Mouse (Mus musculus) intestine, postnatal 0 days (tissue): ENCODE data around the gene Cyp2j13. TPM values are rescaled to one million over a fixed set of nuclear protein-coding genes. Genes with fewer than 3 reads are reported as not detected.
"Not testable (repeated sequence)": the region's sequence is repeated elsewhere in the genome, so short reads cannot be mapped to it uniquely, and the experiment has no call there.

Experiments
- ATAC-seq: fragments of 200-750 bp; cut with Nextera tagmentation; 2 replicates; pipeline ENCODE4 v1.8.0; 2017; ENCODE audit warnings: mild to moderate bottlenecking, moderate TSS enrichment, moderate library complexity
- H3K27ac ChIP-seq: fragments of 300-500 bp; sonication (generic); 2 replicates; pipeline ENCODE4 v1.5.1; 2014; ENCODE audit warnings: mild to moderate bottlenecking, low read depth, low read length, moderate library complexity
- H3K27me3 ChIP-seq: fragments of 300-500 bp; sonication (generic); replicated peaks from 2 replicates; pipeline ENCODE4 v1.6.1; 2014; ENCODE audit warnings: low read length, mixed read lengths; ENCODE audit not compliant: control insufficient read depth, insufficient read depth
- H3K36me3 ChIP-seq: fragments of 300-500 bp; sonication (generic); 2 replicates; pipeline ENCODE4 v1.6.1; 2014; ENCODE audit warnings: mild to moderate bottlenecking, moderate library complexity; ENCODE audit not compliant: control insufficient read depth, insufficient read depth
- H3K4me1 ChIP-seq: fragments of 300-500 bp; sonication (generic); replicated peaks from 2 replicates; pipeline ENCODE4 v1.6.1; 2014; ENCODE audit warnings: antibody characterized with exemption, low read length, mixed read lengths; ENCODE audit not compliant: control insufficient read depth, insufficient read depth
- H3K4me2 ChIP-seq: fragments of 300-500 bp; sonication (generic); replicated peaks from 2 replicates; pipeline ENCODE4 v1.6.1; 2014; ENCODE audit warnings: low read depth, mild to moderate bottlenecking, moderate library complexity
- H3K4me3 ChIP-seq: fragments of 300-500 bp; sonication (generic); 2 replicates; pipeline ENCODE4 v1.5.1; 2014; ENCODE audit warnings: low read depth, low read length
- H3K9ac ChIP-seq: fragments of 300-500 bp; sonication (generic); 2 replicates; pipeline ENCODE4 v1.6.1; 2014; ENCODE audit warnings: mild to moderate bottlenecking, low read depth, low read length
- H3K9me3 ChIP-seq: fragments of 300-500 bp; sonication (generic); 2 replicates; pipeline ENCODE4 v1.6.1; 2016; ENCODE audit warnings: mixed run types; ENCODE audit not compliant: control insufficient read depth
- CTCF ChIP-seq: sonication (generic); IDR thresholded peaks from 2 replicates; pipeline ENCODE4 v1.5.1; 2016; ENCODE audit warnings: low read depth, mild to moderate bottlenecking, control low read depth, antibody characterized with exemption, moderate library complexity
- WGBS: fragments of 180-500 bp; shearing (Covaris S2); extraction: QIAGEN DNeasy Blood & Tissue Kit; methylation state at CpG from one replicate; pipeline ENCODE4 v1.1.7; 2014; 5-methylcytosine and 5-hydroxymethylcytosine counted together
- polyA plus RNA-seq: library from polyadenylated mRNA; unstranded; fragments of >200 nt; fragmentation: Nextera tagmentation; extraction: Ambion mirVana; gene quantifications from 2 replicates; pipeline ENCODE4 v1.2.1, GENCODE M21; 2015

The Cyp2j13 gene
- polyA plus RNA-seq, 1 experiment from 2014 or later, result 0.37 TPM

DNA sequence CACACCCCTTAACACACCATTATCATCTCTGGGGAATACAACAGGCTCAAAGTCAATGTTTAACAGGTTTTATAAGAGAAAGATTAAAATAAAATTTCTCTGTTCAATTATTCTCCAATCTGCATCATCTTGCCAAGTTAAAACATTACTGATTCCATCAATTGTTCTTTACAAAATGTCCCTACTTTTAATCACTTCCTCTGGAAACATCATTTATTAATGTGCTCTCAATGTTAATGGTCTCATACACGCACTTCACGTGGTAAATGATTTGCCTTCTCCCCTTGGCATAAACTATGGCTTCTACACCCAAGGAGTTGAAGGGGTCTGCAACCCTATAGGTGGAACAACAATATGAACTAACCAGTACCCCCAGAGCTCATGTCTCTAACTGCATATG is 17.2 kb downstream of the Cyp2j13 start:
- Histone ChIP-seq H3K4me1 (no peaks in the 10 kb centered on the region), H3K4me3 (no peak overlapping the region), H3K9ac (no peak overlapping the region), H3K36me3 (no peaks in the 10 kb centered on the region), H3K4me2 (no peak overlapping the region), H3K27me3 (no peaks in the 10 kb centered on the region), H3K27ac (no peak overlapping the region), H3K9me3 (no peaks in the 10 kb centered on the region)
- WGBS, result 82% methylated on average over 2 of the region's 2 CpGs
- no peak for ATAC-seq
- TF ChIP-seq CTCF, result no peak

DNA sequence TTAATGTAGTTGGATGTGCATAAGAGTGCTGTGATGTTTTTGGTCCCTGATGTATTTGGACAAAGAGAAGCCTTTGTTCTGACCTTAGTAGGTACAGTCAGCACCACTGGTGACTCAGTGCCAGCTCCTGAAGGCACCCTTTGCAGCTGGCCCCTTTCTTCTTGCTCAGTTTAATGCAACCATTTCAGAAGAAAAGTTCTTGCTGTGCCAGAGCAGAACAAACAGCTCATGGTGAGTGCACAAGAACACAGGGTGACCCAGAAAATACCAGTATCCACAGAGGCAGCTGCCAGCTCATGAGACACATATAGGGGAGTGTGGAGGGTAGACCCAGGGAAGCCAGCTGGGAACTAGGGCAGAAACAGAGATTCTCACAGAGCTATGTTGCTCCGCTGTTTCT is 48.9 kb downstream of the Cyp2j13 start:
- no peaks in the 10 kb centered on the region for H3K4me1 ChIP-seq
- no peak overlapping the region for H3K4me3 ChIP-seq
- no peak overlapping the region for H3K27ac ChIP-seq
- no peak overlapping the region for H3K9ac ChIP-seq
- ATAC-seq, result no peak
- H3K36me3 ChIP-seq, result no peaks in the 10 kb centered on the region; the same call in 1 of the 2 replicates
- no peak overlapping the region for H3K4me2 ChIP-seq
- H3K27me3 ChIP-seq, result no peaks in the 10 kb centered on the region
- 100% methylated on average over 1 of the region's 1 CpGs for WGBS
- no peaks in the 10 kb centered on the region for H3K9me3 ChIP-seq
- TF ChIP-seq CTCF, result no peak

DNA sequence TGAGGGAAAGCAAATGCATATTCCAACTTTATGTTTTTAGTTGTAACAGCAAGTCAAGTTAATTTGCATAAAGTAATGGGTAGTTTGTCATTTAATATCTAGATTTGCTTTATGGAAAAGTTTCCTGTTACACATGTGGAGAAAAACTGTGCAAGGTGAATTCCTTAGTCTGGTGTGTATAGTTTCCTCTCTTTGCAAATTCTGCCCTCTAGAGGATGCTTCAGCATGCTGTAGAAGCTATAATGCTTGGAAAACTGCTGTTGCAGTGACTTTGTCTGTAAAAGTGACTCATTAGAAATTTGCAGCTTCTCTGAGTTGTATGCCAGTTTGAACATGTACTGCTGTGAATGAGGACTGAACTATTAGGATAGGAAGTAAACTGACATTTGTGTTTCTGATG is 54.5 kb downstream of the Cyp2j13 start:
- H3K4me2 ChIP-seq, result no peak overlapping the region
- no peak overlapping the region for H3K4me3 ChIP-seq
- no peak overlapping the region for H3K9ac ChIP-seq
- H3K27ac ChIP-seq, result no peak overlapping the region
- peaks cover 6% of the 10 kb centered on the region for H3K36me3 ChIP-seq
- peak; percentile 69 for TF ChIP-seq CTCF
- no peaks in the 10 kb centered on the region for H3K4me1 ChIP-seq
- no peaks in the 10 kb centered on the region for H3K9me3 ChIP-seq
- ATAC-seq, result no peak
- no peaks in the 10 kb centered on the region for H3K27me3 ChIP-seq

DNA sequence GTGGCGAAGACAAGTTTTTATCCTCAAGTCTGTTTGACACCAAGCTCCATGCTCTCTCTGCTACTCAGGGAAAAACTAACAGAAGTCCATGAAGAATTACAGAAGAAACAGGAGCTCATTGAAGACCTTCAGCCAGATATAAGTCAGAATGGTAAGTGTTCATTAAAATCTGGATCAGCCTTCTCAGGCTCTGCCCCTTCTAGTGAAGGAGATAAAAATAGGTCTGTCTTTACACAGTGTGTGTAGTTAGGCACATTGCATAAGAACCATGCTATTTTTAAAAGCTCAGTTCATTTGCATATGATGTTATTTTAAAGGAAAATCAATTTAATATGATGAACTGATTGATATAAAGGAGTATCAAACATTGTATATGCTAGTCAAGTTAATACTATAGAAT is 60.5 kb downstream of the Cyp2j13 start:
- TF ChIP-seq CTCF, result no peak
- Histone ChIP-seq H3K4me2 (no peak overlapping the region), H3K27me3 (no peaks in the 10 kb centered on the region), H3K9me3 (no peaks in the 10 kb centered on the region), H3K4me3 (no peak overlapping the region), H3K36me3 (peaks cover 27% of the 10 kb centered on the region; the same call in 1 of the 2 replicates), H3K4me1 (no peaks in the 10 kb centered on the region), H3K9ac (no peak overlapping the region), H3K27ac (no peak overlapping the region)
- WGBS, result 94% methylated on average over 1 of the region's 1 CpGs
- ATAC-seq, result no peak

DNA sequence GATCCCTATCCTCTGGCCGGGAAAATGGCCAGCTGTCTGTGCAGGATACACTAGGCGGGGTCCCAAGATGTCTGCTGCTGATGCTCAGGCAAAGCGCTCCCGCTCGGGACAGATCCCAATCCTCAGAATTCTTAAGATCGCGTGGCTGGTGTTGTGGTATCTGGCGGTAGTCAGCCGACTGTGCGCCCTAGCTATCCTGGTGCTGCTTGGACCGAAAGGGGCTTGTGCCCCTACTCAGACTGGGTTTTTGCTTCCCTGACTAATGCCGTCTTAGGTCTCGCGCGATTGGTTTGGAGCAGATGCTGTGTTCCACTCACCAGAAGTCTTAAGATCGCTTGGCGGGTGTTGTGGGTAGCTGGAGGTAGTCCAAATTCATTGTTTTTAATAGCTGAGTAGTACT is 95.1 kb downstream of the Cyp2j13 start:
- H3K4me3 ChIP-seq, H3K9ac ChIP-seq, H3K4me2 ChIP-seq, ATAC-seq, H3K4me1 ChIP-seq, H3K27ac ChIP-seq, H3K36me3 ChIP-seq, H3K27me3 ChIP-seq, H3K9me3 ChIP-seq: not testable (repeated sequence)
- 94% methylated on average over 17 of the region's 17 CpGs for WGBS

Other genes starting within 250 kb of the Cyp2j13 start
- gene Hook1, start 110.3 kb downstream of the Cyp2j13 start, polyA plus RNA-seq, result 42.5 and 45.6 TPM in 2 replicates
- not detected in 2 replicates for gene Cyp2j12, start 63.6 kb upstream of the Cyp2j13 start, polyA plus RNA-seq
- gene Cyp2j7, start 159.1 kb upstream of the Cyp2j13 start, polyA plus RNA-seq, result not detected in 2 replicates